Mouse (Mus musculus) midbrain, embryonic 16.5 days (tissue): ENCODE measurements around the gene Zbtb46. TPM values are rescaled to one million over a fixed set of nuclear protein-coding genes. Genes with fewer than 3 reads are reported as not detected.
A peak's percentile ranks its signal among the peaks of the same experiment; 100 is the strongest.

Source experiments
- ATAC-seq: fragments of 200-750 bp; cut with Nextera tagmentation; 2 replicates; pipeline ENCODE4 v1.8.0; 2017; ENCODE audit warnings: moderate TSS enrichment
- H3K27ac ChIP-seq: fragments of 300-500 bp; sonication (generic); 2 replicates; pipeline ENCODE4 v1.5.1; 2014; ENCODE audit warnings: mild to moderate bottlenecking, low read length, mixed read lengths
- H3K27me3 ChIP-seq: fragments of 300-500 bp; sonication (generic); 2 replicates; pipeline ENCODE4 v1.6.1; 2014; ENCODE audit warnings: low read depth, low read length, mixed read lengths; ENCODE audit not compliant: control insufficient read depth, insufficient read depth
- H3K36me3 ChIP-seq: fragments of 300-500 bp; sonication (generic); 2 replicates; pipeline ENCODE4 v1.6.1; 2014; ENCODE audit warnings: mild to moderate bottlenecking, low read length, moderate library complexity, mixed read lengths; ENCODE audit not compliant: control insufficient read depth, insufficient read depth
- H3K4me1 ChIP-seq: fragments of 300-500 bp; sonication (generic); 2 replicates; pipeline ENCODE4 v1.6.1; 2014; ENCODE audit warnings: mild to moderate bottlenecking, low read length, mixed read lengths; ENCODE audit not compliant: control insufficient read depth, insufficient read depth
- H3K4me2 ChIP-seq: fragments of 300-500 bp; sonication (generic); 2 replicates; pipeline ENCODE4 v1.6.1; 2014; ENCODE audit warnings: mild to moderate bottlenecking, low read length, mixed read lengths
- H3K4me3 ChIP-seq: fragments of 300-500 bp; sonication (generic); 2 replicates; pipeline ENCODE4 v1.5.1; 2014; ENCODE audit warnings: low read depth, mild to moderate bottlenecking, low read length, moderate library complexity, mixed read lengths
- H3K9ac ChIP-seq: fragments of 300-500 bp; sonication (generic); 2 replicates; pipeline ENCODE4 v1.6.1; 2014; ENCODE audit warnings: low read depth, low read length, mixed read lengths
- H3K9me3 ChIP-seq: fragments of 300-500 bp; sonication (generic); replicated peaks from 2 replicates; pipeline ENCODE4 v1.6.1; 2014; ENCODE audit warnings: mild to moderate bottlenecking, low read length, mixed read lengths; ENCODE audit not compliant: control insufficient read depth, poor library complexity, severe bottlenecking
- WGBS: fragments of 180-500 bp; shearing (Covaris S2); extraction: QIAGEN DNeasy Blood & Tissue Kit; methylation state at CpG from one replicate; pipeline ENCODE4 v1.1.7; 2014; 5-methylcytosine and 5-hydroxymethylcytosine counted together
- polyA plus RNA-seq: library from polyadenylated mRNA; unstranded; fragments of >200 nt; fragmentation: Nextera tagmentation; extraction: Ambion mirVana; gene quantifications from 2 replicates; pipeline ENCODE4 v1.2.1, GENCODE M21; 2015

Zbtb46 gene
- polyA plus RNA-seq, 1 experiment from 2014 or later, result 21.6 TPM

DNA sequence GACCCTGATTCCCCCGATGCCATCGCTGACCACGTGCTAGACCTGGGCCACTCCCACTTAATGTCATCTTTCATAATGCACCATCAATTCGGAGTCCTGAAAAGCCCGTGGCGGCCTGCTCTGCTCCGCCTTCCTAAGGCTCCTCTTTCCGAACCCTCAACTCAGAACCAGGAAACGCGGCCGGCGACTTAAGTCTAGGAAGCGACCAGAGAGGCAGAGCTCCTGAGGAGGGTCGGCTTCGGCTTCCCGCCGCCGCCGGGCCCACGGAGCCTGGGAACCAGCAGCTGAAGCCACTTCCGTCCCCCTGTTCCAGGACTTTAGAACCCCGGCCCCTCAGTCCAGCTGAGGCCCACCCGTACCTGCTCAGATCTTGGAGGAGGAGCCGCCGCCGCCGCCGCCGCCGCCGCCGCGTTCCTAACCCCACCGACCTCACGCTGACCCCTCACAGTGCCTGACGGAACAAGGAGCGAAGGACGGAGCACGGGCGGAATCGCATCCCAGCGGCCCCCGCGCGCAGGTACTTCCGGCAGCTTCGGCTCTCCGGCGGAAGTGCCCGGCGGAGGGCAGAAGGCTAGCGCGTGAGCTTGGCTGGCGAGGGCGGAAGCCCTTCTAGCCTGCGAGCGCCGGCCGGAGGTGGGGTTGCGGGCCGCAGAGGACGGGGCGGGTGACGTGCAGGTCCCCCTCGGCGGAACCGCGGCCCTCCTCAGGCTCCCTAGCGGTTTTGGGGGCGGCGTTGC, 94.2 kb downstream of the Zbtb46 start, which contains the start of the genes Zgpat and Arfrp1:
TSS of gene Zgpat (plus strand) at position 69 of the 737 bp plus-strand sequence.
TSS of gene Arfrp1 (minus strand) at position 545 of the 737 bp plus-strand sequence.
- peak within 1 kb of the TSS; percentile 98 for H3K4me2 ChIP-seq
- peak within 1 kb of the TSS; percentile 91 for H3K4me3 ChIP-seq
- peaks cover 39% of the 10 kb centered on the region for H3K4me1 ChIP-seq
- peaks cover 19% of the 10 kb centered on the region for H3K36me3 ChIP-seq
- WGBS, result under 1% methylated on average over 61 of the region's 71 CpGs
- peak; percentile 93 for ATAC-seq
- H3K9ac ChIP-seq, result peak within 1 kb of the TSS; percentile 90
- peak within 1 kb of the TSS; percentile 94 for H3K27ac ChIP-seq
- no peaks in the 10 kb centered on the region for H3K9me3 ChIP-seq
- H3K27me3 ChIP-seq, result no peaks in the 10 kb centered on the region

GRCm38 (mm10) chr2:181364487-181364859, 94.8 kb downstream of the Zbtb46 start:
- peak overlapping the region; percentile 91 for H3K4me3 ChIP-seq
- H3K4me1 ChIP-seq, result peaks cover 39% of the 10 kb centered on the region
- no peaks in the 10 kb centered on the region for H3K27me3 ChIP-seq
- WGBS, result 13% methylated on average over 14 of the region's 14 CpGs
- H3K27ac ChIP-seq, result peak overlapping the region; percentile 94
- H3K4me2 ChIP-seq, result peak overlapping the region; percentile 98
- peak overlapping the region; percentile 90 for H3K9ac ChIP-seq
- H3K9me3 ChIP-seq, result no peaks in the 10 kb centered on the region
- 0 out of 2 replicates have a peak, but pooled peaks have one; percentile 27 for ATAC-seq
- H3K36me3 ChIP-seq, result peaks cover 17% of the 10 kb centered on the region

GRCm38 (mm10) chr2:181363946-181364345, 95.3 kb downstream of the Zbtb46 start:
- Histone ChIP-seq H3K9me3 (no peaks in the 10 kb centered on the region), H3K9ac (peak overlapping the region; percentile 90), H3K4me1 (peaks cover 34% of the 10 kb centered on the region), H3K4me3 (peak overlapping the region; percentile 91), H3K36me3 (peaks cover 22% of the 10 kb centered on the region), H3K27me3 (no peaks in the 10 kb centered on the region), H3K27ac (no peak overlapping the region), H3K4me2 (peak overlapping the region; percentile 98)
- ATAC-seq, result no peak
- WGBS, result 78% methylated on average over 3 of the region's 3 CpGs

- Histone ChIP-seq H3K27me3 (no peaks in the 10 kb centered on the region), H3K9ac (no peak overlapping the region), H3K27ac (no peak overlapping the region), H3K4me3 (no peak overlapping the region), H3K4me1 (no peaks in the 10 kb centered on the region), H3K9me3 (no peaks in the 10 kb centered on the region), H3K4me2 (no peak overlapping the region), H3K36me3 (peaks cover 18% of the 10 kb centered on the region)
- whole genome bisulfite sequencing, result 83% methylated on average over 3 of the region's 3 CpGs
- no peak for ATAC-seq
Observed at GRCm38 (mm10) chr2:181356780-181357179, 102.4 kb downstream of the Zbtb46 start.

DNA sequence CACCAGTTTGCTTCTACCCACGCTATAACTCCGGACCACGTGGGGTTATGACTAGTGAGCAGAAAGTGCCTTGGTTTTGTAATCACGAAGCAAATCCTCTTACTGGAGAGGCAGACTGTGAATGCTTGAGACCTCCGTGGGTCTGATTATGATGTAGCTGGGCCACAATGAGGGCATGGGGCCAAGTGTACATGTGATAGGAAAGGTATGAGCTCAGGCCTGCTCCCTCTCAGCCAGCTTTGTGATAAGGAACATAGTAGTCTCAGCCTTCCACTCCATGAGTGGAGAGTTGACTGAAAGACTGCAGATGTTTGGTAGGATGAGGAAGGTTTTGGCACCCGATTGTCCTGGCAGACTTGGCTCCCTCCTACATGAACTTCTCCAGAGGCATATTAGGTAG, 116.5 kb downstream of the Zbtb46 start:
- ATAC-seq, result no peak
- WGBS, result 95% methylated on average over 6 of the region's 6 CpGs

GRCm38 (mm10) chr2:181340426-181340825, 118.8 kb downstream of the Zbtb46 start:
- ATAC-seq, result no peak
- Histone ChIP-seq H3K4me2 (no peak overlapping the region), H3K9me3 (no peaks in the 10 kb centered on the region), H3K27ac (no peak overlapping the region), H3K9ac (no peak overlapping the region), H3K27me3 (no peaks in the 10 kb centered on the region), H3K4me1 (no peaks in the 10 kb centered on the region), H3K4me3 (no peak overlapping the region), H3K36me3 (peaks cover 25% of the 10 kb centered on the region)
- WGBS, result 80% methylated on average over 4 of the region's 4 CpGs

More for the DNA sequence above, 116.5 kb downstream of the Zbtb46 start:
- H3K9ac ChIP-seq, result no peak overlapping the region
- no peak overlapping the region for H3K4me3 ChIP-seq
- H3K27me3 ChIP-seq, result no peaks in the 10 kb centered on the region
- peaks cover 28% of the 10 kb centered on the region for H3K36me3 ChIP-seq
- no peaks in the 10 kb centered on the region for H3K9me3 ChIP-seq
- H3K4me2 ChIP-seq, result no peak overlapping the region
- H3K27ac ChIP-seq, result no peak overlapping the region
- H3K4me1 ChIP-seq, result no peaks in the 10 kb centered on the region

Other genes with a start within 250 kb of the Zbtb46 start
- gene Srms, start 246.2 kb downstream of the Zbtb46 start, polyA plus RNA-seq, result 0.07 and 0.20 TPM in 2 replicates
- gene Fndc11, start 239.4 kb downstream of the Zbtb46 start, polyA plus RNA-seq, result 0.41 and 0.42 TPM in 2 replicates
- 0.32 and 0.44 TPM in 2 replicates for gene Helz2, start 217.4 kb downstream of the Zbtb46 start, polyA plus RNA-seq
- gene Gmeb2, start 171.4 kb downstream of the Zbtb46 start, polyA plus RNA-seq, result 16.3 and 17.6 TPM in 2 replicates
- 1,527 and 1,727 TPM in 2 replicates for gene Stmn3, start 144.9 kb downstream of the Zbtb46 start, polyA plus RNA-seq
- gene Rtel1, start 139.7 kb downstream of the Zbtb46 start, polyA plus RNA-seq, result 38.8 and 48.8 TPM in 2 replicates
- 88.7 and 94.5 TPM in 2 replicates for gene Zgpat, start 94.5 kb downstream of the Zbtb46 start, polyA plus RNA-seq
- 84.7 and 93.0 TPM in 2 replicates for gene Arfrp1, start 94.0 kb downstream of the Zbtb46 start, polyA plus RNA-seq
- 61.4 and 65.9 TPM in 2 replicates for gene Lime1, start 79.3 kb downstream of the Zbtb46 start, polyA plus RNA-seq
- gene Abhd16b, start 33.8 kb upstream of the Zbtb46 start, polyA plus RNA-seq, result not detected in 2 replicates
- gene Tpd52l2, start 37.7 kb upstream of the Zbtb46 start, polyA plus RNA-seq, result 105 and 109 TPM in 2 replicates
- 291 and 302 TPM in 2 replicates for gene Dnajc5, start 61.1 kb upstream of the Zbtb46 start, polyA plus RNA-seq
- 71.2 and 76.0 TPM in 2 replicates for gene Uckl1, start 125.5 kb upstream of the Zbtb46 start, polyA plus RNA-seq
- gene Prpf6, start 132.4 kb upstream of the Zbtb46 start, polyA plus RNA-seq, result 59.7 and 64.6 TPM in 2 replicates
- 70.0 and 78.0 TPM in 2 replicates for gene Zfp512b, start 133.4 kb upstream of the Zbtb46 start, polyA plus RNA-seq
- 213 and 216 TPM in 2 replicates for gene Samd10, start 139.8 kb upstream of the Zbtb46 start, polyA plus RNA-seq
- 0.25 and 0.39 TPM in 2 replicates for gene Gm29797, start 197.6 kb upstream of the Zbtb46 start, polyA plus RNA-seq
- 14.6 and 15.7 TPM in 2 replicates for gene Sox18, start 212.2 kb upstream of the Zbtb46 start, polyA plus RNA-seq
- gene Tcea2, start 220.9 kb upstream of the Zbtb46 start, polyA plus RNA-seq, result 58.2 and 59.2 TPM in 2 replicates
- gene Rgs19, start 234.6 kb upstream of the Zbtb46 start, polyA plus RNA-seq, result 60.8 and 65.1 TPM in 2 replicates
- not detected in 2 replicates for gene Lkaaear1, start 239.0 kb upstream of the Zbtb46 start, polyA plus RNA-seq